Mouse (Mus musculus) embryo, embryonic 10 days (tissue): ENCODE data around the gene Xaf1.
A peak's percentile ranks its signal among the peaks of the same experiment; 100 is the strongest.

Experiments
- DNase-seq: peaks from one replicate; pipeline ENCODE4 v3.0.0-alpha.2; 2015; ENCODE audit warnings: low spot score

Gene Xaf1

GRCm38 (mm10) chr11:72361385-72362346 is 60.2 kb downstream of the Xaf1 start:
- peak; percentile 97 for DNase-seq

- no peak for DNase-seq
Observed at GRCm38 (mm10) chr11:72362347-72362741, 60.9 kb downstream of the Xaf1 start, which contains the start of gene Tekt1. Gene Tekt1, minus strand, starts transcription at chr11:72362442.
